In the genomic region with DNA sequence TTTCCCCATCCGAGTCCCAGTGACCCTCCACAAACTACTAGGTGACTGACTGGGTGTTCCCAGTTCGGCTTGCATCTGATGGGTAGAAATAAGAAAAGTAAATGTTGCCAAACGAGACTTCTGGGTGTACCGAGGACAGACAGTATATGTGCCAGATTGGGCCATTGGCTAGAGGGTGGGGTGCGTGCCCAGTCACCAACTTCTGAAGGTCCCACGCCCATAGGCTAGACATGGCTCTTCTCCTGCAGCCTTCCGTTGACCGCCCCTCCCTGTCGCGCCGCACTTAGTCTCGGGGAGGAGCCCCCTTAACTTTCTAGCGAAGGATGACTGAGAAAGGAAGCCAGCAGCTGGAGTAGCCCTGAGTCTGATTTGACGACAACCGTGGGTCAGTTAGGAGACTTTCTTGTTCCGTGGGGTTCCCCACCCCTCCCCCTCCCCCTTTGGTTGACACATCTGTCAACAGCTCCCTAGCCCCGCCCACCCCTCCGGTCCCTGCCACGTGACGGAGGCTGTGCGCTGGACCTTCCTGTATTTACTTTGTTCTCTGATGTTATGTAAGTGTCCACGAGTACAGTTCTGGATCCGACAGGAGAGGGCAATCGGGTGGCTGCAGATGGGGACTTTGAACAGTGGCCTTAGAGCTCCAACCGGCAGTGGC, we compare ENCODE assay signal across 7 mouse cellular contexts. TPM values are rescaled to one million over a fixed set of nuclear protein-coding genes. Genes with fewer than 3 reads are reported as not detected.
DNase-seq lines count a peak whose midpoint lies in the region; ATAC-seq lines count a peak whose summit lies in the region.

No protein-coding gene starts in this region.

- H3K9me3 ChIP-seq in embryonic facial prominence, embryonic 10.5 days, result no peaks in the 10 kb centered on the region
- H3K9me3 ChIP-seq in limb, embryonic 10.5 days (replicated peaks), result no peaks in the 10 kb centered on the region
- H3K9me3 ChIP-seq in midbrain, embryonic 12.5 days, result no peaks in the 10 kb centered on the region

- H3K4me1 ChIP-seq in embryonic facial prominence, embryonic 10.5 days, result peaks cover 18% of the 10 kb centered on the region
- H3K4me1 ChIP-seq in limb, embryonic 10.5 days, result peaks cover 19% of the 10 kb centered on the region
- H3K4me1 ChIP-seq in midbrain, embryonic 12.5 days, result peaks cover 14% of the 10 kb centered on the region

- peaks cover 30% of the 10 kb centered on the region for H3K36me3 ChIP-seq in embryonic facial prominence, embryonic 10.5 days (replicated peaks)
- peaks cover 30% of the 10 kb centered on the region for H3K36me3 ChIP-seq in limb, embryonic 10.5 days
- H3K36me3 ChIP-seq in midbrain, embryonic 12.5 days, result peaks cover 30% of the 10 kb centered on the region

- DNase-seq in adrenal gland, postnatal 14 days, result peak; percentile 89
- DNase-seq in embryonic facial prominence, embryonic 10.5 days (ENCODE audit: low spot score), result peak; percentile 88
- peak; percentile 98 for DNase-seq in kidney, adult 11 months
- peak; percentile 84 for DNase-seq in limb, embryonic 10.5 days (ENCODE audit: low spot score)
- peak; percentile 98 for DNase-seq in skeletal muscle tissue, adult 2 months (ENCODE audit: low read depth, low spot score)

- H3K27me3 ChIP-seq in embryonic facial prominence, embryonic 10.5 days (replicated peaks; ENCODE audit: low read depth, poor library complexity, severe bottlenecking), result no peaks in the 10 kb centered on the region
- no peaks in the 10 kb centered on the region for H3K27me3 ChIP-seq in limb, embryonic 10.5 days (ENCODE audit: low read depth, poor library complexity, severe bottlenecking)
- no peaks in the 10 kb centered on the region for H3K27me3 ChIP-seq in midbrain, embryonic 12.5 days

- peak overlapping the region; percentile 85 for H3K9ac ChIP-seq in midbrain, embryonic 12.5 days (replicated peaks)

- H3K4me3 ChIP-seq in embryonic facial prominence, embryonic 10.5 days, result peak overlapping the region; percentile 72
- peak overlapping the region; percentile 88 for H3K4me3 ChIP-seq in limb, embryonic 10.5 days
- peak overlapping the region; percentile 80 for H3K4me3 ChIP-seq in midbrain, embryonic 12.5 days

- WGBS in embryonic facial prominence, embryonic 10.5 days, result under 1% methylated on average over 25 of the region's 25 CpGs
- under 1% methylated on average over 25 of the region's 25 CpGs for WGBS in limb, embryonic 10.5 days
- WGBS in midbrain, embryonic 12.5 days, result 0% methylated on average over 24 of the region's 25 CpGs

- H3K4me2 ChIP-seq in midbrain, embryonic 12.5 days (replicated peaks), result peak overlapping the region; percentile 89

- ATAC-seq in granulocyte monocyte progenitor cell, adult 5-6 weeks (replicated peaks; ENCODE audit: poor library complexity, severe bottlenecking), result peak; percentile 54
- peak; percentile 42 for ATAC-seq in midbrain, embryonic 12.5 days (ENCODE audit: low FRiP score, low read depth)

- peak overlapping the region; percentile 95 for H3K27ac ChIP-seq in embryonic facial prominence, embryonic 10.5 days (replicated peaks)
- peak overlapping the region; percentile 97 for H3K27ac ChIP-seq in limb, embryonic 10.5 days
- peak overlapping the region; percentile 81 for H3K27ac ChIP-seq in midbrain, embryonic 12.5 days (replicated peaks)

RNA-seq across cellular contexts. Expression of gene Herpud1, which starts 0.9 kb away (rescaled TPM):
- total RNA-seq in adrenal gland, postnatal 14 days (2021), result 112 and 114 TPM in 2 replicates
- 53.2 and 58.8 TPM in 2 replicates for polyA plus RNA-seq in embryonic facial prominence, embryonic 10.5 days (2016; fragmentation: Nextera tagmentation; extraction: Ambion mirVana)
- 81.6 and 83.0 TPM in 2 replicates for total RNA-seq in granulocyte monocyte progenitor cell, adult 5-6 weeks (2014; fragmentation: Nextera tagmentation)
- 80.3 and 95.4 TPM in 2 replicates for total RNA-seq in granulocyte monocyte progenitor cell, adult 5-6 weeks (2017)
- 52.4 and 54.0 TPM in 2 replicates for polyA plus RNA-seq in limb, embryonic 10.5 days (2016; fragmentation: Nextera tagmentation; extraction: Ambion mirVana)
- polyA plus RNA-seq in midbrain, embryonic 12.5 days (2016; fragmentation: Nextera tagmentation; extraction: Ambion mirVana), result 55.4 and 57.7 TPM in 2 replicates

RNA-seq across cellular contexts. Expression of gene Nlrc5, which starts 47.0 kb away (rescaled TPM):
- total RNA-seq in adrenal gland, postnatal 14 days (2021), result 2.0 and 9.7 TPM in 2 replicates
- polyA plus RNA-seq in embryonic facial prominence, embryonic 10.5 days (2016; fragmentation: Nextera tagmentation; extraction: Ambion mirVana), result 0.06 TPM in 1 of 2 replicates, not detected in the other
- total RNA-seq in granulocyte monocyte progenitor cell, adult 5-6 weeks (2014; fragmentation: Nextera tagmentation), result 35.8 and 43.0 TPM in 2 replicates
- 19.3 and 19.4 TPM in 2 replicates for total RNA-seq in granulocyte monocyte progenitor cell, adult 5-6 weeks (2017)
- polyA plus RNA-seq in limb, embryonic 10.5 days (2016; fragmentation: Nextera tagmentation; extraction: Ambion mirVana), result not detected in 2 replicates
- 0.09 and 0.38 TPM in 2 replicates for polyA plus RNA-seq in midbrain, embryonic 12.5 days (2016; fragmentation: Nextera tagmentation; extraction: Ambion mirVana)

RNA-seq across cellular contexts. Expression of gene Slc12a3, which starts 58.2 kb away (rescaled TPM):
- 0.11 and 0.19 TPM in 2 replicates for total RNA-seq in adrenal gland, postnatal 14 days (2021)
- 0.05 TPM in 1 of 2 replicates, not detected in the other for polyA plus RNA-seq in embryonic facial prominence, embryonic 10.5 days (2016; fragmentation: Nextera tagmentation; extraction: Ambion mirVana)
- not detected in 2 replicates for total RNA-seq in granulocyte monocyte progenitor cell, adult 5-6 weeks (2014; fragmentation: Nextera tagmentation)
- total RNA-seq in granulocyte monocyte progenitor cell, adult 5-6 weeks (2017), result 0.26 TPM in 1 of 2 replicates, not detected in the other
- not detected in 2 replicates for polyA plus RNA-seq in limb, embryonic 10.5 days (2016; fragmentation: Nextera tagmentation; extraction: Ambion mirVana)
- polyA plus RNA-seq in midbrain, embryonic 12.5 days (2016; fragmentation: Nextera tagmentation; extraction: Ambion mirVana), result not detected in 2 replicates

Comparison
In these comparisons a context has a peak if more than half of its experiments do, and no peak if none do; other contexts are left out.
1. Peak in every context shown above with its lines: DNase-seq, ATAC-seq, H3K4me3 ChIP-seq and H3K27ac ChIP-seq.